Mouse (Mus musculus) heart, postnatal 0 days (tissue): ENCODE data around the gene Klf12.

ENCODE experiments used
- CTCF ChIP-seq: IDR thresholded peaks from 2 replicates; pipeline ENCODE4 v1.5.1; 2016; ENCODE audit warnings: antibody characterized with exemption, control low read depth, low read depth
- EP300 ChIP-seq: IDR thresholded peaks from 2 replicates; pipeline ENCODE4 v1.6.1; 2016; ENCODE audit warnings: antibody characterized with exemption, low read depth

DNA sequence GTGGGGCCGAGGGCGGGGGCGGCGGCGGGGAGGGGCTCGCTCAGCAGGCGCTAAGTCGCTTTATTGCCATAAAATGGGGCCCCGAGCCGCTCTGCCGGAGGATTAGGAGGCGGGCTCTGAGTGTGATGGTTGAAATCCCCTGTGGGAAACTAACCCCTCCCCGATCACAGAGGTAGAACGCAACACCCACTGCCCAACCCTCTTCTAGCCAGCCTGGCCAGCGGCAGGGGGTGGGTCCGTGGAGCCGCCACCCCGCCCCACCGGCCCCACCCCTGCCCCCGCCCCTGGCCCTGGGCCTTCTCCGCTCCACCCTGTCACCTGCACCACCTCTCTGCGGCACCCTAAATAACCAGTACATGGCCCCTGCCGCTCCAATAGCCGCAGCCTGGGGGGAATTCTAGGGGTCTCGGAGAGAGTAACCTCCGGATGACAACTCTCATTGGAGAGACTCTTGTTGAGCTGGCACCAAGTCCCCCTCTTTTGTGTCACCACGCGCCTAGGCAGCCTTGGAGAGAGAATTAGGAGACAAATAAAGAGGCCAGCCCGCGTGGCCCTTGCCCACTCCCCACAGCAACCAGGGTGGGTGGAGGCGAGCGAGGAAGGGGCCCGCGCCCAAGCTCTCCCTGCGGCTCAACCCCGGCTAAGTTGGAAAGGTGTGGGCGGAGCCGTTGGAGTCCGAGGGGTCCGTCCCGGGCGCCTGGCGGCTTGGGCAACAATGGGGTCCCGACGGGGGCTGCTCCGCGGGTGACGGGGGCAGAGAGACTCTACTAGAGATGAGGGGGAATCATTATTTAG lies 579 bp upstream of the Klf12 start:
- no peak for TF ChIP-seq CTCF
- no peak for TF ChIP-seq EP300
